Mouse (Mus musculus) hindlimb bud, embryonic 11.5 days (tissue): ENCODE results near the gene Insm1.

ENCODE experiments used
- DNase-seq: peaks from one replicate; pipeline ENCODE4 v3.0.0-alpha.2; 2012; ENCODE audit warnings: low read depth, low spot score; ENCODE audit errors: extremely low spot score

Insm1 gene

GRCm38 (mm10) chr2:146262215-146262614 lies 40.5 kb downstream of the Insm1 start:
- DNase-seq: no peak

GRCm38 (mm10) chr2:146262966-146263365 lies 41.2 kb downstream of the Insm1 start:
- DNase-seq: no peak

GRCm38 (mm10) chr2:146265045-146265444 lies 43.3 kb downstream of the Insm1 start:
- DNase-seq: no peak

- no peak for DNase-seq
Measured at GRCm38 (mm10) chr2:146266539-146266938, 44.8 kb downstream of the Insm1 start.
